Mouse (Mus musculus): ENCODE results near the gene Eno2. TPM values are rescaled to one million over a fixed set of nuclear protein-coding genes. Genes with fewer than 3 reads are reported as not detected.

The Eno2 gene
- polyA plus RNA-seq, 1 experiment from 2014 or later = 4.3 TPM

GRCm38 (mm10) chr6:124716864-124717490, 52.5 kb downstream of the Eno2 start:
- no peak for ATAC-seq (ENCODE audit: low FRiP score, low TSS enrichment)
- WGBS = 43% methylated on average over 20 of the region's 20 CpGs
- peak; percentile 81 for DNase-seq (ENCODE audit: low spot score)
- peak overlapping the region; percentile 77 for H3K9ac ChIP-seq (ENCODE audit: low read length)
- H3K4me1 ChIP-seq (replicated peaks; ENCODE audit: control insufficient read depth, insufficient read depth) = peaks cover 3% of the 10 kb centered on the region; the same call in 1 of the 2 replicates
- no peaks in the 10 kb centered on the region for H3K9me3 ChIP-seq (ENCODE audit: control insufficient read depth, low read length)
- H3K27me3 ChIP-seq (ENCODE audit: control insufficient read depth, insufficient read depth, low read length) = no peaks in the 10 kb centered on the region
- peaks cover 16% of the 10 kb centered on the region for H3K36me3 ChIP-seq (ENCODE audit: control insufficient read depth, insufficient read depth, low read length)
- H3K4me2 ChIP-seq (replicated peaks; ENCODE audit: low read depth) = peak overlapping the region; percentile 55
- peak overlapping the region; percentile 95 for H3K27ac ChIP-seq (replicated peaks)
- peak overlapping the region; percentile 51 for H3K4me3 ChIP-seq (ENCODE audit: low read depth, low read length)
- TF ChIP-seq CTCF (IDR thresholded peaks at IDR 0.05; ENCODE audit: low read depth) (peak; percentile 80), EP300 (optimal IDR thresholded peaks at IDR 0.05) (no peak)

- DNase-seq (ENCODE audit: low spot score) (no peak), ATAC-seq (ENCODE audit: low FRiP score, low TSS enrichment) (no peak)
- no peaks in the 10 kb centered on the region for H3K9me3 ChIP-seq (ENCODE audit: control insufficient read depth, low read length)
- peak overlapping the region; percentile 94 for H3K9ac ChIP-seq (ENCODE audit: low read length)
- peak overlapping the region; percentile 91 for H3K4me3 ChIP-seq (ENCODE audit: low read depth, low read length)
- H3K27ac ChIP-seq (replicated peaks) = peak overlapping the region; percentile 92
- peak overlapping the region; percentile 98 for H3K4me2 ChIP-seq (replicated peaks; ENCODE audit: low read depth)
- H3K36me3 ChIP-seq (ENCODE audit: control insufficient read depth, insufficient read depth, low read length) = peaks cover 16% of the 10 kb centered on the region
- no peaks in the 10 kb centered on the region for H3K27me3 ChIP-seq (ENCODE audit: control insufficient read depth, insufficient read depth, low read length)
- H3K4me1 ChIP-seq (replicated peaks; ENCODE audit: control insufficient read depth, insufficient read depth) = peaks cover 3% of the 10 kb centered on the region; the same call in 1 of the 2 replicates
- 9% methylated on average over 11 of the region's 11 CpGs for WGBS
- TF ChIP-seq EP300 (optimal IDR thresholded peaks at IDR 0.05) (no peak), CTCF (IDR thresholded peaks at IDR 0.05; ENCODE audit: low read depth) (no peak)
These were observed 56.6 kb downstream of the Eno2 start for GRCm38 (mm10) chr6:124712918-124713317.

GRCm38 (mm10) chr6:124711824-124712782, 57.4 kb downstream of the Eno2 start, which contains the start of the genes Emg1 and Phb2:
Emg1 (minus strand) TSS chr6:124712178.
Phb2 (plus strand) TSS chr6:124712336.
- peak; percentile 96 for ATAC-seq (ENCODE audit: low FRiP score, low TSS enrichment)

More at GRCm38 (mm10) chr6:124711824-124712782, 57.4 kb downstream of the Eno2 start, which contains the start of the genes Emg1 and Phb2:
- Histone ChIP-seq H3K4me3 (ENCODE audit: low read depth, low read length) (peak within 1 kb of the TSS; percentile 91), H3K9me3 (ENCODE audit: control insufficient read depth, low read length) (no peaks in the 10 kb centered on the region), H3K4me2 (replicated peaks; ENCODE audit: low read depth) (peak within 1 kb of the TSS; percentile 98), H3K27me3 (ENCODE audit: control insufficient read depth, insufficient read depth, low read length) (no peaks in the 10 kb centered on the region), H3K36me3 (ENCODE audit: control insufficient read depth, insufficient read depth, low read length) (peaks cover 16% of the 10 kb centered on the region), H3K9ac (ENCODE audit: low read length) (peak within 1 kb of the TSS; percentile 94), H3K27ac (replicated peaks) (peak within 1 kb of the TSS; percentile 92), H3K4me1 (replicated peaks; ENCODE audit: control insufficient read depth, insufficient read depth) (peaks cover 3% of the 10 kb centered on the region; the same call in 1 of the 2 replicates)
- under 1% methylated on average over 76 of the region's 76 CpGs for WGBS
- peak; percentile 42 for TF ChIP-seq CTCF (IDR thresholded peaks at IDR 0.05; ENCODE audit: low read depth)
- peak; percentile 29 for TF ChIP-seq EP300 (optimal IDR thresholded peaks at IDR 0.05)
- DNase-seq (ENCODE audit: low spot score) = peak; percentile 99

MicroRNA genes within 50 kb of the gene (microRNA counts, 519-probe panel; counts per million panel counts)
- microRNA mmu-miR-141 (6,410 counts per million, percentile 81 among the panel's probes with 10 or more counts), microRNA mmu-miR-200c (7,052 counts per million, percentile 90 among the panel's probes with 10 or more counts)

Small RNA genes lying within 50 kb of the gene (microRNA-seq; reads per million reads assigned to microRNA genes)
- gene Mir141 = 3,931 reads per million, percentile 86 among the genes with 10 or more reads in this experiment
- gene Mir200c = 19,464 reads per million, percentile 96 among the genes with 10 or more reads in this experiment

Other genes with a start within 250 kb of the Eno2 start
- 16.9 and 18.0 TPM in 2 replicates for gene C1s1, start 227.3 kb downstream of the Eno2 start, polyA plus RNA-seq (2015; fragmentation: Nextera tagmentation; extraction: Ambion mirVana)
- not detected in 2 replicates for gene C1rb, start 199.4 kb downstream of the Eno2 start, polyA plus RNA-seq (2015; fragmentation: Nextera tagmentation; extraction: Ambion mirVana)
- 0.05 TPM in 1 of 2 replicates, not detected in the other for gene C1s2, start 133.6 kb downstream of the Eno2 start, polyA plus RNA-seq (2015; fragmentation: Nextera tagmentation; extraction: Ambion mirVana)
- gene Lpcat3, start 106.6 kb downstream of the Eno2 start, polyA plus RNA-seq (2015; fragmentation: Nextera tagmentation; extraction: Ambion mirVana) = 78.8 and 79.6 TPM in 2 replicates
- 93.9 and 94.8 TPM in 2 replicates for gene Emg1, start 57.5 kb downstream of the Eno2 start, polyA plus RNA-seq (2015; fragmentation: Nextera tagmentation; extraction: Ambion mirVana)
- 230 and 237 TPM in 2 replicates for gene Phb2, start 57.3 kb downstream of the Eno2 start, polyA plus RNA-seq (2015; fragmentation: Nextera tagmentation; extraction: Ambion mirVana)
- 13.1 and 15.8 TPM in 2 replicates for gene Ptpn6, start 31.0 kb downstream of the Eno2 start, polyA plus RNA-seq (2015; fragmentation: Nextera tagmentation; extraction: Ambion mirVana)
- 292 and 310 TPM in 2 replicates for gene Grcc10, start 28.3 kb downstream of the Eno2 start, polyA plus RNA-seq (2015; fragmentation: Nextera tagmentation; extraction: Ambion mirVana)
- not detected in 2 replicates for gene Gm45234, start 13.7 kb downstream of the Eno2 start, polyA plus RNA-seq (2015; fragmentation: Nextera tagmentation; extraction: Ambion mirVana)
- gene Atn1, start 13.1 kb downstream of the Eno2 start, polyA plus RNA-seq (2015; fragmentation: Nextera tagmentation; extraction: Ambion mirVana) = 6.6 and 6.9 TPM in 2 replicates
- 0.19 and 0.28 TPM in 2 replicates for gene Lrrc23, start 10.1 kb upstream of the Eno2 start, polyA plus RNA-seq (2015; fragmentation: Nextera tagmentation; extraction: Ambion mirVana)
- 18.8 and 18.9 TPM in 2 replicates for gene Spsb2, start 39.0 kb upstream of the Eno2 start, polyA plus RNA-seq (2015; fragmentation: Nextera tagmentation; extraction: Ambion mirVana)
- 463 and 465 TPM in 2 replicates for gene Tpi1, start 44.6 kb upstream of the Eno2 start, polyA plus RNA-seq (2015; fragmentation: Nextera tagmentation; extraction: Ambion mirVana)
- gene Usp5, start 59.8 kb upstream of the Eno2 start, polyA plus RNA-seq (2015; fragmentation: Nextera tagmentation; extraction: Ambion mirVana) = 60.3 and 61.8 TPM in 2 replicates
- 43.3 and 52.8 TPM in 2 replicates for gene Cdca3, start 59.9 kb upstream of the Eno2 start, polyA plus RNA-seq (2015; fragmentation: Nextera tagmentation; extraction: Ambion mirVana)
- 0.53 and 0.98 TPM in 2 replicates for gene Gnb3, start 70.6 kb upstream of the Eno2 start, polyA plus RNA-seq (2015; fragmentation: Nextera tagmentation; extraction: Ambion mirVana)
- 9.7 and 10.7 TPM in 2 replicates for gene P3h3, start 88.1 kb upstream of the Eno2 start, polyA plus RNA-seq (2015; fragmentation: Nextera tagmentation; extraction: Ambion mirVana)
- gene Gpr162, start 94.3 kb upstream of the Eno2 start, polyA plus RNA-seq (2015; fragmentation: Nextera tagmentation; extraction: Ambion mirVana) = 0.45 and 0.87 TPM in 2 replicates
- gene Cd4, start 118.5 kb upstream of the Eno2 start, polyA plus RNA-seq (2015; fragmentation: Nextera tagmentation; extraction: Ambion mirVana) = 0.45 and 0.65 TPM in 2 replicates
- 0.93 and 1.4 TPM in 2 replicates for gene Lag3, start 142.0 kb upstream of the Eno2 start, polyA plus RNA-seq (2015; fragmentation: Nextera tagmentation; extraction: Ambion mirVana)
- gene Ptms, start 150.4 kb upstream of the Eno2 start, polyA plus RNA-seq (2015; fragmentation: Nextera tagmentation; extraction: Ambion mirVana) = 260 and 276 TPM in 2 replicates
- 312 and 330 TPM in 2 replicates for gene Mlf2, start 161.7 kb upstream of the Eno2 start, polyA plus RNA-seq (2015; fragmentation: Nextera tagmentation; extraction: Ambion mirVana)
- gene Cops7a, start 195.9 kb upstream of the Eno2 start, polyA plus RNA-seq (2015; fragmentation: Nextera tagmentation; extraction: Ambion mirVana) = 114 and 121 TPM in 2 replicates
- 3.1 and 4.0 TPM in 2 replicates for gene Pianp, start 227.0 kb upstream of the Eno2 start, polyA plus RNA-seq (2015; fragmentation: Nextera tagmentation; extraction: Ambion mirVana)
- gene Zfp384, start 239.5 kb upstream of the Eno2 start, polyA plus RNA-seq (2015; fragmentation: Nextera tagmentation; extraction: Ambion mirVana) = 7.0 and 7.2 TPM in 2 replicates

Data from stomach, postnatal 0 days (tissue).